Mouse (Mus musculus) bone marrow, adult 2 months (tissue): ENCODE results near the gene Vegfa.

Source experiments
- CTCF ChIP-seq: fragments of 200-500 bp; IDR thresholded peaks from 2 replicates; pipeline ENCODE4 v1.5.1; 2011; ENCODE audit warnings: low read length, control low read depth; ENCODE audit not compliant: control insufficient read depth, insufficient read depth
- POLR2A ChIP-seq: fragments of 200-500 bp; IDR thresholded peaks from 2 replicates; pipeline ENCODE4 v1.6.1; 2011; ENCODE audit warnings: low read depth, mild to moderate bottlenecking, control low read depth, low read length, borderline replicate concordance; ENCODE audit not compliant: control insufficient read depth

DNA sequence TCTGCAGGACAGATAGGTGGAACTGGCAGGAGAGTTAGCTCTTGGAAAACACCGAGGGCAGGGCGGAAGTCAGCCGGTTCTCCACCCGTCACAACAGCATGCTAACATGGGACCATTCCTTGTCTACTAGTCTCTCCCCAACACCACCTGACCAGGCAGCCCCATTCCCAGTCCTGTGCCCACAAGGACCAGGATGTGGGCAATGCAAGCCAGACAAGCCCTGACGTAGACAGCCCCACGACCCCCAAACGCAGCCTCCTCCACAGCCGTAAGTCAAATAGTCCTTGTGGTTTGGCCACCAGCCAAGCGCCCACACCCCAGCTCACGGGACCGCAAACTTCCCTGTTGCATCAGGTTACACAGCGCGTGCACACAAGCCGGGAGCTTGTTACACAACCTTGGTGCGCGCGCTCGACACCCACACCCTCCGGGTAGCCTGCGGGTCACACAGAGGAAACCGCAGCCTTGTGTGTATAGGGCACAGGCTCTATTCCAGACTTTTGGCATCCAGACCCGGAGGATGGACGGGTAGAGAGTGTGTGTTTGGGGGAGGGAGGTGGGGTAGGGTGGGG is 41.6 kb upstream of the Vegfa start:
- TF ChIP-seq CTCF (no peak), POLR2A (no peak)
